Mouse (Mus musculus): Measurements from ENCODE around the gene Slc25a25.

The Slc25a25 gene

DNA sequence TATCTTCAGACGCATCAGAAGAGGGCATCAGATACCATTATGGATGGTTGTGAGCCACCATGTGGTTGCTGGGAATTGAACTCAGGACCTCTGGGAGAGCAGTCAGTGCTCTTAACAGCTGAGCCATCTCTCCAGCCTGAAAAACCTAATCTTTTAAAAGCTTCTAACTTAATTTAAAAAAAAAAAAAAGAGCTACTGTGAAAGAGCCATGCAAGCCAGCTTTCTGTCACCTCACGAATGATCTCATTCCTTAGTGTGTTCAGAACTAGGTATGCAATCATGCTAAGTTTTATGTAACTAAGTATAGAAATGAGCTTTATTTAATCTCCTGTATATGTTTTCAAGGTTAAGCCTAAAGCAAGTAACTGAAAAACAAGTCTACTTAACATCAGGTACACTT lies 8.4 kb upstream of the Slc25a25 start:
- no peak for DNase-seq (ENCODE audit: low spot score in 2 of 2)

DNA sequence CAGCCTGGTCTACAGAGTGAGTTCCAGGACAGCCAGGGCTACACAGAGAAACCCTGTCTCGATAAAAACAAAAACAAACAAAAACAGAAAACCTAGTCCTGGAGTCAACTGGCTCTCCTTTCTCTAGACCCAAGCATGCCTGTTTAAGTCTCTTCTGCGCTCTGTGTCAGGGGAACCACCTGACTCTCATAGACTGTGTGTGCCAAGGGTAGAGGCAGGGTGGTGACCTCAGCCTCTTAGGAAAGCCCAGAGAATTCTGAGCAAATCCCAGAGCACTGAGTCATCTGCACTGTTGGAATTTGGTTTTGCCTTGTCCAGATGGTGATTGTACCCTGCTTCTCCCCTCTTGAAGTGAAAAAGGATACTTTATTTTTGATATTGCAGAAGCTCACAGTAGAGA lies 7.1 kb upstream of the Slc25a25 start:
- no peak for DNase-seq (ENCODE audit: low spot score in 2 of 2)

DNA sequence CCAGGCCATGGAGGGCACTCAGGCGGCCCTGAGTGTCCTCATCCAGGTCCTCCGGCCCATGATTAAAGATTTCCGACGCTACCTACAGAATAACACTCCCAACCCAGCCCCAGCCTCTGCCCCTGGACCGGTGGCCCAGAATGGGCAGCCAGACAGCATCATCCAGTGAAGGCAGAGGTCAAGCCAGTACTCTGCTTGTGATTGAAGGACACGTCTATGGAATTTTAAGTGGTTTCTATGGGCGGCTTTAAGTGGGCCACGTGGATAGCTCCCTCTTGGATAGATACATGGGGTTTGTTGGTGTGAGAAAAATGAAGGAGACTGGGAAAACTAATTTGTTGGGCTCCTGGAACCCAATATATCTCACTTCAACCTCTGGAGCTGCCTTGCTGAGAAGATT lies 3.9 kb upstream of the Slc25a25 start:
- no peak for DNase-seq (ENCODE audit: low spot score in 2 of 2)

DNA sequence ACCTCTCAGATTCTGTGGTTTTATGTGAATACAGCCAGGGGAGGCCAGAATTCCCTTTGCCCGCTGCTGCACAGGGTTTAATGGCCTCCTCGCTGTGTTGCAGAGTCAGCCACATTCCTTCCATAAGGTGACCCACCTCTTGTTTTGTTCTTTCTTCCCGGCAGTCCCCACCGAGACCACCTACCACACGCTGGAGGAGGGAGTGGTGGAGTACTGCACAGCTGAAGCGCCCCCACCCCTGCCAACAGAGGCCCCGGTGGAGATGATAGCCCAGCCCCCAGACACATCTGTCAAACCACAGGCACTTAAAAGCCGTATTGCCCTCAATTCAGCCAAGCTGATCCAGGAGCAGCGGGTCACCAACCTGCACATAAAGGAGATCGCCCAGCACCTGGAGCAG lies 3.4 kb upstream of the Slc25a25 start:
- no peak for DNase-seq (ENCODE audit: low spot score in 2 of 2)

DNA sequence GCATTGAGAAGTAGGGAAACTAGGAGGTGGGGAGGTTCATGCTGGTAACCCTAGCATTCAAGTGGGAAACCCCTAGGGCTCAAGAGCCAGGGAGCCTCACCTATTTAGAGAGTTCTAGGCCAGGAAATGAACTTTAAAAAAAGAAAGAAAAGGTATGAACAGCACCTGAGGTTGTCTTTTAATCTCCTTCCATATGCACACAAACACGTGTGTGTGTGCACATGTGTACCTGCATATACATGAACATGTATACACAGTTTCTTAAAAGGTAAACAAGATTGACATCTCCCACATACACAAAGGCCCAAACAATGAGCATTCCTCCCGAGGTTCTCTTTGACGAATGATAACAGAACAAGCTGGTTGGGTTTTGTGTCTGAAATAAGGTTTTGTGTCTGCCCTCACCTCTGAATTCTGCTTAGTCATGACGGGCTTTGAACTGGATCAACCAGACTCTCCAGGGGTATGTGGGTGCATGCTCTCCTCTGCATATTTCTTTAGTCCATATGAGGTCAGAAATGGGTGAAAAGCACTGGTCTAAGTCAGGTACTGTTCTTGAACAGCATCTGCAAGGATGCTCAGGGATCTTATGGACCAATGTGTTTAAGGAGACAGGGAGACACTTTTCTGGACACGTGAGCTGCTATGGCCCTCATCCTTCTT lies 2.5 kb upstream of the Slc25a25 start:
- DNase-seq (ENCODE audit: low spot score in 2 of 2): no peak

DNA sequence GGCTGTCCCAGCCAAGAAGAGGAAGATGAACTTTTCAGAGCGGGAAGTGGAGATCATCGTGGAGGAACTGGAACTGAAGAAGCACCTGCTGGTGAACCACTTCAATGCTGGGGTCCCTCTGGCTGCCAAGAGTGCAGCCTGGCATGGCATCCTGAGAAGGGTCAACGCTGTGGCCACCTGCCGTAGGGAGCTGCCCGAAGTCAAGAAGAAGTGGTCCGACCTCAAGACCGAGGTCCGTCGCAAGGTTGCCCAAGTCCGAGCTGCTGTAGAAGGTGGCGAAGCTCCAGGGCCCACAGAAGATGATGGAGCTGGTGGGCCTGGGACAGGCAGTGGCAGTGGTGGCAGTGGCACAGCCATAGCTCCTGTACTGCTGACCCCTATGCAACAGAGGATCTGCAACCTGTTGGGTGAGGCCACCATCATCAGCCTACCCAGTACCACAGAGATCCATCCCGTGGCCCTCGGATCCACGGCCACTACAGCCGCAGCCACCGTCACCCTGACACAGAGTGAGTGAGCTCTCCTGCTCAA lies 1.3 kb upstream of the Slc25a25 start:
- peak; percentile 16 to 22 for DNase-seq (ENCODE audit: low spot score in 2 of 2)

DNA sequence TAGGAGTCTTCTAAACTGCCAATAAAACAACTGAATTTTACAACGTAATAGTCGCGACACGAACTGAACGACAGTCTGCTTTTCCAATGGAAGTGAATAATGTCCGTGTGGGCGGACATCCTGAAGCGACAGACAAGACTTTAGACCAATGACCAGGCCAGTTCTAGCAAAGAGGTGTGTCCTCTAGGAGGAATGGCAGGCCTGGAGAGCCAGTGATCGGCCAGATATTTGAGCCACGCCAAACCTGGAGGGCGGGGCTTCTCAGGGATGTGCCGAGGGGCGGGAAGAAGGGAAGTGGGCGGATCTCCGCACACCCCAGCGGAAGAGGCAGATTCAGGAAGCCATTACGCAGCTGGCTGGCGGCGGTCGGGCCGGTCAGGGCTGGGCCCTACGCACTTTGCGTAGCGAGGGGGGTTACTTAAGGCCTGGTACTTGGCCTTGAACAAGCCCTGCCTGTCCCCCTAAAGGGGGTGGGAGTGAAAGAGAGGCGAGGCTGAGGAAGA lies 676 bp upstream of the Slc25a25 start:
- DNase-seq (ENCODE audit: low spot score in 2 of 2): peak; percentile 98 to 99

DNA sequence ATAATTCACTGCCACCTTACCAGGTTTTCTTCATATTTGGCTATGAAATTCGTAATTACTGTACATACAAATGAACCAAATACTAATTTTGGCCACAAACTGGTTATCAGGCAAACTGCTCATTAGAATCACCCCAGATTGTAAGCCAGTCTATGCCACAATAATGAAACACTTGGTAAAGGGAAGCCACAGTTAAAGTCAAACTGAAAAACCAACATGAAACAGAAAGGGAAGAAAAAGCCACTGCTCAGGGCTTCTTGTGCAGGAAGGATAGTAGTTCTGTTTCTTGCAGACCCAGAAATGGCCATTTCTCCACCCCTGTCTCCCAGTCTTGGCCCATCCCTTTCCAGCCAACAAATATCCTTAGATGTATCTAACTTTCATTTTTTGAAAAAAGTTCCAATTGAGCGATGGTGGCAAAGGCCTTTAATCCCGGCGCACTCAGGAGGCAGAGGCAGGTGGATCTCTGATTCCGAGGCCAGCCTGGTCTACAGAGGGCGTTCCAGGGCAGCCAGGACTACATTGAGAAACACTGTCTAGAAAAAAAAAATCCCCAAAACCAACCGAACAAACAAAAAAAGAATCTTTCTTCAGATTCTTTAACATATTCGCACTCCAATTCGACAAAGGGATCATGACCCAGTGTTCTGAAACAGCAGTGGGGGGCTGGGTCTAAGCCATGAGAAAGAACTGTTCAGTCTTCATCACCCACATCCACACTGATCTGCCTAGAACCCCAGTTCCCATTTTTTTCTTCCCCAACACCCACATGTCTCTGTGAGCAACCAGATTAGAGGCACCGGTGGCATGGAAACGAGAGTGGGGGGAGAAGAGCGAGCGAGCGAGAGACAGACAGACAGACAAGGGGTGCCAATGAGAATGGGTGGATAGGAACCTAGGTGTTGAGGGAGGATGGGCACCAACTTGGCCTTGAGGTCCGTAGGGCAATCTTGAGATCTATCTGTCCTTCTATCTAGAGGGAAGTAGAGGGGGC lies 1.2 kb downstream of the Slc25a25 start, which contains the start of gene Naif1:
Gene Naif1, plus strand, starts transcription at position 697 of the 994 bp plus-strand sequence.
- DNase-seq (ENCODE audit: low spot score in 2 of 2): peak in 1 of 2 experiments; percentile 44

DNA sequence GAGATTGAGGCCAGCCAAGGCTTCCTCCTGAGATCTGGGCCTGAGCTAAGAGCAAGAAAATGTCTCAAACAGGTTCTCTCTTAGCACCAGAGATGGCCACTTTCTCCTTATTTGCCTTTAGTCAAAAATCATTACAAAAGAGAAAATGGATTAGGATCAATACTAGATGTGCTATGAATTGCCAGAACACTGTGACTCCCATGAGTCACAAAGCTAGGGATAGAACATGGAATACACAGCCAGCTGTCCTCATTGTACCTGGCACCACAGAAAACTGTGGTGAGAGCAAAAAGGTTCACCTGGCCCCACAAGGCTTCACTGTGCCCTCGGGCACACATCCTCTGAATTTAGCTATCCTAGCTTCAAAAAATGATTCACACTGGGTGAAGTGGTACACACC lies 2.8 kb downstream of the Slc25a25 start:
- no peak for DNase-seq (ENCODE audit: low spot score in 2 of 2)

DNA sequence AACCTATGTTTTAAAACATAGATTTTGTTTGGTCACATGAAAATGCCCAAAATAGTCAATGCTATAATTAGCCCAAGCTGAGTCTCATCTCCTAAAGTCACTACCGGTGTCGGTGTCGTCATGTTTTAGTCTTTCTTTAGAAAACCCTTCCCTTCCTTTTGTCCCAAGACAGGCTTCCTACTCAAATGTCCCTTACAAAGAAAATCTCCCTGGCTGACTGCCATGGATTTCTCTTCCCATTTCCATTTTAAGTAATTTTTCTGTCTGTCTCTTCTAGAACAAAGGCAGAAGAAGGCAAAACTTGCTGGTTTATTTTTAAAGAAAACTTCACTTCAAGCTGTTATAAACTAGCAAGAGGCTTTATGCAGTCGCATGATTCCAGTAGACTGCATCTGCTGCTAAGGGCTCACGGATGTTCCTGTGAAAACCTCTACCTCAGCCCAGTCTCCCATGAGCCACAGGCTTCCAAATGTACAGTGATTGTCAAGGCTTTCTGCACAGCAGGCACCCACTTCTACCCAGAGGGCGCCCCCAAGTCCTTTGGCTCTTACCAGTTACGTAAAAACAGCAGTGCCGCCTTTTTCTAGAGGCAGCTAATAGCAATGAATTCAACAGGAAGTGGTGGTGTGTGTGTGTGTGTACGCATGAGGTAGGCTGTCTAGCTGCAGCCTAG lies 3.8 kb downstream of the Slc25a25 start:
- peak; percentile 23 to 58 for DNase-seq (ENCODE audit: low spot score in 2 of 2)

DNA sequence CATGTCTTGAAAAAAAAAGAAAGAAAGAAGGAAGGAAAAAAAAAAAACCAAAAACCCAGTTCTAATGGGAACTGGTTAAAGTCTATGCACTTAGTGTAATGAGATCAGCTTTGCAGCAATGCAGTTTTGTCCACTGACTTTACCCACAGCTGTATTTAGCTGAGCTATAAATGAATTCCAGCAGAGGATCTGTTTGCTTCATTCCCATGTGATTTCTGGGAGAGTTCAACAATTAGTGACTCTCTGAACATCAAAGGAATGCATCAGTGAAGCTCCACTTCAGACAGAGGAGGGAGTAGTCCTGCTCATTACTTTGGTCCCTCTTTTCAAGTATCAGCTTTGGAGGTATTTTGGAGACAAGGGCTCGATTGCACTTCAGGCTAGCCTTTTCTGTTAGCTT lies 5.7 kb downstream of the Slc25a25 start:
- no peak for DNase-seq (ENCODE audit: low spot score in 2 of 2)

DNA sequence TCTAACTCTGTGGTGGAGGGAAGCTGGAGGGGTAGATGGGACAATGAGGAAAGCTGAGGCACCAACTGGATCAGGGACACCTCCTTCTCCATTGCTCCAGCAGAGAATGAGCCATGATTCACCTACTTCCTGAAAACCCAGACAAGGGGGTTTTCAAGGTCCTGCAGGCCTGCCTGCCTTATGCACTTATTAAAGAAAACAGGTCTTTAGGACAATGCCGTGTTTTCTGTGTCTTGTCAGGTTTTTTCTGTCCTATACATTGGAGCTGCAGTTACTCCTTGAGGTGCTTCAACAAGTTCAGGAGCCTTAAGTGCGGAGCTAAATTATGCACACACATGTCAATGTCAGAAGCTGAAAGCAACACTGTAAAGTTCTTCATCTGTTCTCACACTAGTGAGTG lies 9.7 kb downstream of the Slc25a25 start:
- no peak for DNase-seq (ENCODE audit: low spot score in 2 of 2)

DNA sequence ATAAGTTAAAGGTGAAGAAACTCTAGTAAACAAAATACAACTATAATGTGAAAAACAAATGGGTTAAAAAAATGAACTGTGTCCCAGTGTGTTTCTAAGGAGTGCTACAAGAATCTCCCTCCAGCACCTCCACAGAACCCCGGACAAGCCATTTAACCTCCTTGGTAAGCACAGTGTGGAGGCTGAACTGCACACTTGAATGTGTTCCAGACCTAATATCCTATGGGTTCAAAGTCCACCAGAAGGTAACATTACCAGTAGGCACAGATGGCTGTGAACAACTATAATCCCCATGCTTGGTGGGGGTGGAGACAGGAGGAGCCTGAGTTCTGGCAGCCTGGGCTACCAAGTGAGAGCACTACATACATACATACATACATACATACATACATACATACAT lies 10.6 kb downstream of the Slc25a25 start:
- DNase-seq (ENCODE audit: low spot score in 2 of 2): no peak

DNA sequence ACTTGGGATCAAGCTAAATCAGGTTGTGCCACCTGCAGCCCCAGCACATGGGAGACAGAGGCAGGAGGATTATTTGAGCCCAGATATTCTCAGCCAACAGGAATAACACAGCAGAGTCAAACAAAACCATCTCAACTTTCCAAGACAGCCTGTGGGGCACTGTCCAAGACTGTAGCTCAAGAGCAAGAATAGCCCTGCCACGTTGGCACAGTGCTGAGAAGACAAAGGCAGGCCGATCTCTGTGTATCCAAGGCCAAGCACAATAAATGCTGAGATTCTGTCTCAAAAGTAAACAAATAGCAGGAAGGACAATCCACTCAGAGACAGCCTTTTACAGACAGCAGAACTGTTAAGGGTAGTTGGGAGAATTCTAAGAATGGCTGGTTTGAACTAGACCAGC lies 11.1 kb downstream of the Slc25a25 start:
- no peak for DNase-seq (ENCODE audit: low spot score in 2 of 2)

DNA sequence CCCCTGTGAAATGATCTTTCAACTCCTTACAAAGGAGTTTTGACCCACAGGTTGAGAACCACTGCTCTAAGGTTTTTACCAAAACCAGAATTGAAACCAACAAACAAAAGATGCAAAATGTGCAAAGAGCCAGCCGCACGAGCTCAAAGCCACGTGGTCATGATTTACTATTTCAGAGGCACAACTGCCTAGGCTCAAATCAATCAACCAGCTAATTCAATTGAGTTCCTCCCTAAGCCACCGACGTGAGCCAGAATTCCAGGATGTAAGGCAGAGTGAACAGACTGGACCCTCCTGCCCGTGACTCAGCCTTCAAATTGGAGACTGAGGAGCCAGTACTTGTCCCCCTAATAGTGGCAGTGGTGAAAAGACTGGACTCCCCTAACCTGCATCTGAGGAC lies 12.1 kb downstream of the Slc25a25 start:
- DNase-seq (ENCODE audit: low spot score in 2 of 2): no peak

DNA sequence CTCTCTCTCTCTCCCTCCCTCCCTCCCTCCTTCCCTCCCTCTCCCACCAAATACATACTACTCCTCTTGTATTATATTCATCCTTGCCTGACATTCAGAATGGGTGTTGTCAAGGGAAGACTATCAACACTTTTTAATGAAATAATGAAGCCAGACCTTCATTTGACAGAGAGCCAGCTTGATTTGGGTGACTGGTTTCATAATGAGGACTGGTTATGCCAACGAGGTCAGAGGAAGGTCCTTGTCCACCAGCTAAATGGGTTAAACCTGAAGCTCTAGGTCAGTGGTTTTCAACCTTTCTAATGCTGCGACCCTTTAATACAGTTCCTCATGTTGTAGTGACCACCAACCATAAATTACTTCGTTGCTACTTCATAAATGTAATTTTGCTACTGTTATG lies 12.5 kb downstream of the Slc25a25 start:
- DNase-seq (ENCODE audit: low spot score in 2 of 2): no peak

DNA sequence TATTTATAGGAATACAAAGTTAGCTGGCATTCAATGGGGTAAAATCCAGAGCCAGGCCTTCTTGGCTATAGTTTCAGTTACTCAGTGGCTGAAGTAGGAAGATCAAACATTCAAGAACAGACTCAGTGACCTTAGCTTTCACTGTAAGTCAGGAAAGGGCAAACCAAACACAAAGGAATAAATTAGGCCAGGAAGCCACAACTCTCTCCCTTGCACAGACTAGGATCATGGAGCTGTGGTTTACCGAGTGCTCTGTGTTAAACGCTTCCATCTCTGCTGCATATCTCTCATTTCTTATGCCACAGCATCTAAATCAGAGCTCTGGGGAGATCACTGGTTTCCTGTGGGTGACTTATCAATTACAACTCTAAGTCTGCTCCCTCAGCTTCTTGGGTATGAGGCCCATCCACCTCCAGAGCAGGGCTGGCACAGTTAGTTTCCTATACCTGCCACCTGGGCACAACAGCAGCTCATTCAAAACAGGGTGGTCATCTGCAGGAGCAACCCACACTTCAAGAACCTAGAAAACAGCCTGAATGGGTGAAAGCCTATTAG lies 13.6 kb downstream of the Slc25a25 start:
- DNase-seq (ENCODE audit: low spot score in 2 of 2): no peak

DNA sequence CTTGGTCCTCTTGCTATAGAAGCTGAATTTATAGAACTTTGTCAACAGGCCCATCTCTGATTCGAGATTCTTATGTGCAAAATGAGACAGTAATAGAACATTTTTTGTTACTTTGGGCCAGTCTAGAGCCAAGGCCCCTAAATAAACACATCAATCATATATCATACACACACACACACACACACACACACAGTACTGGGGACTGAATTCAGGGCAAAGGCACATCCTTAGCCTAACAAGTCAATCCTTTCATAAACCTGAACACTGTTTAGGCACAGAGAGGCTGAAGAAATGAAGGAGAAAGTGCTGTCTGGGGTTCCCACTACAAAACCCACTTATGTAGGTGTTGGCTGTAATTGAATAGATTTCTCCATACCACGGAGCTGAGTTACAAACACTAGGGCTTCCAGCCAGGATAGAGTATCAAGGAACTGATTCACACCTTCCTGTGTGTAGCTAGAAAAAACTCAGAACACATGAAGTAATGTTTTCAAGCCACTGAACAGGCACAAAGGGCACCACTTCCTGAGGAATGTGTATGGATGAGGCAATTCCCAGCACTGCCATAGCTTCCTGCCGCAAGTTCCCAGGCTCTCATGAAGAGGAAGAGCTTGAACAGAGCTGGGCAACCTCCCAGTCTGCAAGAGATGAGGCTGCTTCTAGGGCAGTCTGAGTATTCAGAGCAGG lies 14.4 kb downstream of the Slc25a25 start:
- DNase-seq (ENCODE audit: low spot score in 2 of 2): no peak

DNA sequence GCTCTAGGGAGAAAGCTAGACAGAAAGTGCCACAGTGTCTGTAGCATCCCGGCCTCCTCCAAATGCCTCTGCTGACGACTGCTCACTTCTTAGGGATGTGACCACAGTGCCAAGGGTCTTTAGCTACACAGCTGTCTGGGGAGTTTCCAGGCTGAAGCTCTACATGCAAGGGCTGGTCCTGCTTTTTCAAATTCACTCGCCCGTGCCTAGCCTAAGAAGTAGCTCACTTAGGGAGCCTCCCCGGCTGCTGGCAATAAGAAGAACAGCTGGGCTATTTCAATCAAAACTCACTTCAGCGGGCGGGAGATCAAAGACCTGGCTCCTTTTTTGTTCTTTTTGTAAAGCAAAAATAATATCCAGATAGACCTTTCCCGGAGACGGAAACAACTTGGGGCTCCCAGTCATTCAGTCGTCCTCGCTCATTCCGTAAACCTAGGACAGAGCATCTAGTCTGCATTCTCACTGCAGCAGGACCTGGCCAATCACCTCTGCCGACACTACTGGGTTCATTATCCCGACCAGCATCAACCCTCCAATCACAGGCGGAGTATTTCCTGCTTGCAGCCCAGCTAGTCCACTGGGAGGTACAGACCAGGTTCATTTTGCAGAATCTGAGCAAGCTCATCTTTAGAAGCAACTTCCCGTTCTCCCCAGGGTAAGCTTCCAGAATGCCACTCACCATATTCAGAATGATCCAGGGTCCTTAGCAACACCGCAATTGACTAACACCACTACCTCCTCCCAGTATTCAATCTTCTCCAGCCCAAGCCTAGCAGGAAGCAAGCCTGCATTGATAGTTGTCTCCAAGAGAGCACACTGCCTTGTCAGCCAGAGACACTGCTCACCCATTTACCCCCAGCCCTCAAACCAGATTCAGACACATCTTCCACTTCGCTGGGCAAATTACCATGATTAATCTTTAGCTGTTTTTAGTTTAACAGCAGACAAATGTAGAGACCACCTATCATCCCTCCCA lies 20.3 kb downstream of the Slc25a25 start:
- peak; percentile 84 to 93 for DNase-seq (ENCODE audit: low spot score in 2 of 2)
